Comparison of ENCODE assay signal across 8 mouse cellular contexts in the genomic region with DNA sequence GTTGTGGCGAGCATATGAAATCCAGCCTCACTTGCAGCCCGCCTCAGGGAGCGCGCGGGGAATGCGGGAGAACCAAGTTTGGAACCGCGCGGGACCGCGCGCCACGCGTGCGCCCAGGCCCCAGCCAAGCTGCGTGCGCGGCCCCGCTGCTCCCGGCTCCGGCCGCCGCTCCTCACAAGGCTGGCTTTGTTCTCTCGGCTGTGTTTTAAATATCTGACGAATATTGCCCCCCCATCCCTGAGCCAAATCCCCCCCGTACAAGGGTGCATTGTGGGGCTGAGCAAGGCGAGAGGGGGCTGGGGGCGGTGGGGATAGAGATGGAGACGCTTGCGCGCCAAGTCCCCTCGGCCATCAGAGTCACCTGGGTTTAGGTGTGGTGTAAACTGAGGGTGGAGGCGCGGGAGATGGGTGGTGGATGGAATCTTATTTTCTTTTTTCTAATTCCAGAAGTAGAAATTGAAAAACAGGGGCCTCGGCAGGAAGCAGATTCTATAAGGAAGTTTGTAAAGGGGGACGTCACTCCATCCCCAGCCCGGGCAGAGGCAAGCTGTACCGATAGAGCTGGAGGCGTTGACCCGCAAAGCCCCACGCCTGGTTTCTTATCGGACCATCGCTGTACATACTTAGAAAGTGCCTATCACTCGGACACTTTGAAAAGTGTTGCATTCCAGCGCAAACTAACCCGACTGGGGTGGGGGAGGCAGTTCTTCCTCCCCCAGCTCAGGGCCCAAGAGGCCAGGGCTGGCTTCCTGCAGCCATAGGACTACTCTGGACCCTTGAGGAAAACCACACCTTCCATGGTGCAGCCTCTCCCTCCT.
DNase-seq lines count a peak whose midpoint lies in the region; ATAC-seq and TF ChIP-seq lines count a peak whose summit lies in the region.

No protein-coding gene starts in this region.

- H3K27me3 ChIP-seq in kidney, adult 2 months (replicated peaks; ENCODE audit: control insufficient read depth, insufficient read depth, low read length) = no peaks in the 10 kb centered on the region
- H3K27me3 ChIP-seq in forebrain, embryonic 15.5 days = no peaks in the 10 kb centered on the region
- H3K27me3 ChIP-seq in intestine, embryonic 14.5 days (replicated peaks; ENCODE audit: control insufficient read depth, insufficient read depth, low read length) = no peaks in the 10 kb centered on the region
- H3K27me3 ChIP-seq in liver, embryonic 11.5 days (replicated peaks; ENCODE audit: control insufficient read depth, insufficient read depth, low read length) = no peaks in the 10 kb centered on the region
- H3K27me3 ChIP-seq in neural tube, embryonic 14.5 days (ENCODE audit: control insufficient read depth, insufficient read depth, low read length) = no peaks in the 10 kb centered on the region

- 15% methylated on average over 46 of the region's 46 CpGs for WGBS in kidney, adult 2 months
- 5% methylated on average over 46 of the region's 46 CpGs for WGBS in bone marrow, adult 2 months
- WGBS in forebrain, embryonic 15.5 days = 3% methylated on average over 46 of the region's 46 CpGs
- 7% methylated on average over 46 of the region's 46 CpGs for WGBS in intestine, embryonic 14.5 days
- WGBS in liver, embryonic 11.5 days = 4% methylated on average over 46 of the region's 46 CpGs
- 5% methylated on average over 46 of the region's 46 CpGs for WGBS in neural tube, embryonic 14.5 days

- TF ChIP-seq CTCF in kidney, adult 2 months (conservative IDR thresholded peaks at IDR 0.05; ENCODE audit: insufficient read depth, insufficient read length, low read depth, low read length) = no peak
- TF ChIP-seq CTCF in bone marrow, adult 2 months (IDR thresholded peaks at IDR 0.05; ENCODE audit: control insufficient read depth, insufficient read depth, low read length) = no peak

- DNase-seq in kidney, adult 2 months = peak; percentile 22
- DNase-seq in kidney, adult 8-10 months = no peak
- DNase-seq in intestine, embryonic 14.5 days (ENCODE audit: low spot score) = peak; percentile 71
- peak; percentile 58 for DNase-seq in liver, embryonic 11.5 days (ENCODE audit: low spot score)

- TF ChIP-seq POLR2A in kidney, adult 2 months (IDR thresholded peaks at IDR 0.05; ENCODE audit: low read depth, low read length) = no peak
- TF ChIP-seq POLR2A in bone marrow, adult 2 months (IDR thresholded peaks at IDR 0.05; ENCODE audit: borderline replicate concordance, control insufficient read depth, low read depth, low read length) = no peak

- ATAC-seq in forebrain, embryonic 15.5 days (replicated peaks) = peak; percentile 84
- ATAC-seq in intestine, embryonic 14.5 days (replicated peaks; ENCODE audit: low FRiP score, low TSS enrichment, low read depth) = peak; percentile 61; the same call in 1 of the 2 replicates
- ATAC-seq in liver, embryonic 11.5 days (replicated peaks; ENCODE audit: low FRiP score) = peak; percentile 67
- ATAC-seq in neural tube, embryonic 14.5 days (ENCODE audit: low read depth) = peak; percentile 83
- no peak for ATAC-seq in activated CD4-positive, CD25-positive, alpha-beta regulatory T cell, adult 4 months

- H3K4me1 ChIP-seq in kidney, adult 2 months (ENCODE audit: control insufficient read depth, insufficient read depth, low read length) = peaks cover 16% of the 10 kb centered on the region
- no peaks in the 10 kb centered on the region for H3K4me1 ChIP-seq in bone marrow, adult 2 months (ENCODE audit: control insufficient read depth, insufficient read depth, low read length)
- peaks cover 27% of the 10 kb centered on the region for H3K4me1 ChIP-seq in forebrain, embryonic 15.5 days
- H3K4me1 ChIP-seq in intestine, embryonic 14.5 days (replicated peaks; ENCODE audit: control insufficient read depth, insufficient read depth, low read length) = peaks cover 60% of the 10 kb centered on the region
- H3K4me1 ChIP-seq in liver, embryonic 11.5 days (replicated peaks; ENCODE audit: control insufficient read depth, insufficient read depth, low read length) = peaks cover 25% of the 10 kb centered on the region
- H3K4me1 ChIP-seq in neural tube, embryonic 14.5 days (ENCODE audit: control insufficient read depth, insufficient read depth, low read length) = peaks cover 18% of the 10 kb centered on the region

- no peaks in the 10 kb centered on the region for H3K36me3 ChIP-seq in kidney, adult 2 months (ENCODE audit: control insufficient read depth, insufficient read depth, low read length)
- no peaks in the 10 kb centered on the region for H3K36me3 ChIP-seq in forebrain, embryonic 15.5 days
- H3K36me3 ChIP-seq in intestine, embryonic 14.5 days (ENCODE audit: control insufficient read depth, insufficient read depth, low read length) = no peaks in the 10 kb centered on the region
- no peaks in the 10 kb centered on the region for H3K36me3 ChIP-seq in liver, embryonic 11.5 days (ENCODE audit: control insufficient read depth, insufficient read depth, low read length)
- H3K36me3 ChIP-seq in neural tube, embryonic 14.5 days (ENCODE audit: control insufficient read depth, insufficient read depth, low read length) = no peaks in the 10 kb centered on the region

- peak overlapping the region; percentile 73 for H3K9ac ChIP-seq in forebrain, embryonic 15.5 days (replicated peaks)
- peak overlapping the region; percentile 44 for H3K9ac ChIP-seq in intestine, embryonic 14.5 days (ENCODE audit: low read length)
- peak overlapping the region; percentile 68 for H3K9ac ChIP-seq in liver, embryonic 11.5 days (ENCODE audit: low read depth, low read length)
- peak overlapping the region; percentile 68 for H3K9ac ChIP-seq in neural tube, embryonic 14.5 days (replicated peaks; ENCODE audit: low read depth, low read length)

- H3K4me2 ChIP-seq in forebrain, embryonic 15.5 days (replicated peaks) = peak overlapping the region; percentile 79
- H3K4me2 ChIP-seq in intestine, embryonic 14.5 days (ENCODE audit: low read length) = peak overlapping the region; percentile 52
- peak overlapping the region; percentile 91 for H3K4me2 ChIP-seq in liver, embryonic 11.5 days
- H3K4me2 ChIP-seq in neural tube, embryonic 14.5 days (ENCODE audit: low read depth, low read length) = peak overlapping the region; percentile 68

- peak overlapping the region; percentile 40; the same call in 1 of the 2 replicates for H3K27ac ChIP-seq in kidney, adult 2 months (ENCODE audit: insufficient read depth, low read depth, low read length)
- no peak overlapping the region for H3K27ac ChIP-seq in bone marrow, adult 2 months (ENCODE audit: control insufficient read depth, insufficient read depth, low read depth, low read length, poor library complexity)
- H3K27ac ChIP-seq in forebrain, embryonic 15.5 days (replicated peaks) = peak overlapping the region; percentile 73
- H3K27ac ChIP-seq in intestine, embryonic 14.5 days (ENCODE audit: low read depth) = peak overlapping the region; percentile 92
- peak overlapping the region; percentile 64 for H3K27ac ChIP-seq in liver, embryonic 11.5 days (ENCODE audit: low read depth, low read length)
- peak overlapping the region; percentile 60; the same call in 1 of the 2 replicates for H3K27ac ChIP-seq in neural tube, embryonic 14.5 days (ENCODE audit: low read depth, low read length)

- peak overlapping the region; percentile 46 for H3K4me3 ChIP-seq in kidney, adult 2 months (ENCODE audit: insufficient read depth, low read depth, low read length)
- peak overlapping the region; percentile 53 for H3K4me3 ChIP-seq in bone marrow, adult 2 months (replicated peaks; ENCODE audit: control insufficient read depth, low read depth, low read length)
- peak overlapping the region; percentile 48 for H3K4me3 ChIP-seq in forebrain, embryonic 15.5 days
- peak overlapping the region; percentile 20 for H3K4me3 ChIP-seq in intestine, embryonic 14.5 days (ENCODE audit: low read depth, low read length)
- H3K4me3 ChIP-seq in liver, embryonic 11.5 days (ENCODE audit: low read depth, low read length) = peak overlapping the region; percentile 56
- peak overlapping the region; percentile 34 for H3K4me3 ChIP-seq in neural tube, embryonic 14.5 days (ENCODE audit: low read depth, low read length)

- no peaks in the 10 kb centered on the region for H3K9me3 ChIP-seq in forebrain, embryonic 15.5 days
- H3K9me3 ChIP-seq in intestine, embryonic 14.5 days (ENCODE audit: control insufficient read depth, low read length) = no peaks in the 10 kb centered on the region
- no peaks in the 10 kb centered on the region for H3K9me3 ChIP-seq in liver, embryonic 11.5 days (ENCODE audit: control insufficient read depth, low read length)
- no peaks in the 10 kb centered on the region for H3K9me3 ChIP-seq in neural tube, embryonic 14.5 days (ENCODE audit: control insufficient read depth, low read length)

Comparison
In these comparisons a context has a peak if more than half of its experiments do, and no peak if none do; other contexts are left out.
1. DNase-seq: peak in kidney, adult 2 months (single experiment), intestine, embryonic 14.5 days (single experiment) and liver, embryonic 11.5 days (single experiment); none in kidney, adult 8-10 months (0 of 2).
2. Peak in every context shown above with its lines, with median percentiles within 50 percentile points of each other: H3K4me3 ChIP-seq, H3K4me2 ChIP-seq and H3K9ac ChIP-seq.